In the genomic region with DNA sequence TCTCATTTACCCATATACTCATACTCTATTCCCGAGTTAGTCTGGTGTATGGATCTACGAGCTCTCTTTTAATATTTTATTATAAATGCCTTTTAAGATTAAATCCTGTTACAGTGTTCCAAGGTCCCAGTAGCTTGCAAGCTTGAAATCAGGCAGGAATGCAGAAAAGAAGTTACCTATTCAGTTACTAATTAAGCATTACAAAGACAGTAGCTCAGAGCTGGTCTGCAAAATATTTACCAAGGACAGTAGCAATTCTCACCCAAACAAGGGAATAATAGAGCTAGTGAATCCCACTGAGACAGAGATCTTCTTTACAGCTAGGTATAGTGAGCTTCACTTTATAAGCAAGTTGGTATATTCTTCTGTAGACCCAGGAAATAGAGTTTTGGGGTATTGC, we compare ENCODE assay signal across 11 mouse cellular contexts. TPM values are rescaled to one million over a fixed set of nuclear protein-coding genes. Genes with fewer than 3 reads are reported as not detected.
DNase-seq lines count a peak whose midpoint lies in the region; TF ChIP-seq lines count a peak whose summit lies in the region.
"Not testable (repeated sequence)": the region's sequence is repeated elsewhere in the genome, so short reads cannot be mapped to it uniquely, and the experiment has no call there.
"Had no signal": no experiment of that assay in that cellular context is flagged by ENCODE, and none has a peak within 500 bp of the region (broad histone marks: within the 10 kb centered on the region; RNA-seq: fewer than 3 reads in every experiment).

No protein-coding gene starts in this region.

- H3K27ac ChIP-seq in kidney, adult 2 months (ENCODE audit: insufficient read depth, low read depth, low read length) = not testable (repeated sequence)

- not testable (repeated sequence) for TF ChIP-seq POLR2A in kidney, adult 2 months (IDR thresholded peaks at IDR 0.05; ENCODE audit: low read depth, low read length)

- WGBS in kidney, adult 2 months = 37% methylated on average over 2 of the region's 2 CpGs

- TF ChIP-seq CTCF in kidney, adult 2 months (conservative IDR thresholded peaks at IDR 0.05; ENCODE audit: insufficient read depth, insufficient read length, low read depth, low read length) = not testable (repeated sequence)

- not testable (repeated sequence) for H3K27me3 ChIP-seq in kidney, adult 2 months (replicated peaks; ENCODE audit: control insufficient read depth, insufficient read depth, low read length)

- not testable (repeated sequence) for H3K36me3 ChIP-seq in kidney, adult 2 months (ENCODE audit: control insufficient read depth, insufficient read depth, low read length)

- not testable (repeated sequence) for H3K4me3 ChIP-seq in kidney, adult 2 months (ENCODE audit: insufficient read depth, low read depth, low read length)

- DNase-seq in R1 (ENCODE audit: low read depth, low spot score) = peak; percentile 12
- peak; percentile 51 for DNase-seq in kidney, adult 2 months
- DNase-seq in kidney, adult 9 months = peak; percentile 62

- H3K4me1 ChIP-seq in kidney, adult 2 months (ENCODE audit: control insufficient read depth, insufficient read depth, low read length) = not testable (repeated sequence)

RNA-seq across cellular contexts. Expression of a gene that starts 46.3 kb away (rescaled TPM):
- not detected in 2 replicates for polyA plus RNA-seq in kidney, adult 2 months (2012; rRNA removed)
- polyA plus RNA-seq: activated CD4-positive, CD25-positive, alpha-beta regulatory T cell, adult 4 months; adrenal gland, adult 2 months; brain, embryonic 14.5 days; C2C12; CD4-positive, CD25-positive, alpha-beta regulatory T cell, adult 4 months; cerebellum, adult 2 months; G1E; Patski had no signal

Comparison
In these comparisons a context has a peak if more than half of its experiments do, and no peak if none do; other contexts are left out.
1. DNase-seq: peak in every context shown above with its lines; median percentile 62 in kidney, adult 9 months; 51 in kidney, adult 2 months; 12 in R1.